Mouse (Mus musculus) brain, adult 2 months (tissue): ENCODE data around the gene Prr3.
"Not testable (repeated sequence)": the region's sequence is repeated elsewhere in the genome, so short reads cannot be mapped to it uniquely, and the experiment has no call there.

Experiments
- DNase-seq: peaks from one replicate; pipeline ENCODE4 v3.0.0; 2011; ENCODE audit warnings: low read depth, low spot score

Prr3 gene

GRCm38 (mm10) chr17:35939108-35939507 is 40.9 kb downstream of the Prr3 start:
- no peak for DNase-seq

GRCm38 (mm10) chr17:35937700-35938348 is 42.2 kb downstream of the Prr3 start:
- DNase-seq: peak; percentile 84

- DNase-seq: not testable (repeated sequence)
Measured at GRCm38 (mm10) chr17:35935763-35936162, 44.3 kb downstream of the Prr3 start.

GRCm38 (mm10) chr17:35932608-35933007 is 47.4 kb downstream of the Prr3 start:
- DNase-seq: no peak

- no peak for DNase-seq
Measured at GRCm38 (mm10) chr17:35930627-35931026, 49.4 kb downstream of the Prr3 start.

- DNase-seq: no peak
Measured at GRCm38 (mm10) chr17:35929534-35929933, 50.5 kb downstream of the Prr3 start.

- no peak for DNase-seq
Measured at GRCm38 (mm10) chr17:35927471-35927870, 52.6 kb downstream of the Prr3 start.

- no peak for DNase-seq
Measured at GRCm38 (mm10) chr17:35923281-35923680, 56.8 kb downstream of the Prr3 start.

GRCm38 (mm10) chr17:35922566-35922965 is 57.5 kb downstream of the Prr3 start:
- no peak for DNase-seq
